10 mouse cellular contexts compared by ENCODE assay signal in genomic region chr17:17849906-17850712, GRCm38 (mm10). TPM values are rescaled to one million over a fixed set of nuclear protein-coding genes. Genes with fewer than 3 reads are reported as not detected.
DNase-seq lines count a peak whose midpoint lies in the region; ATAC-seq lines count a peak whose summit lies in the region.
"Had no signal": no experiment of that assay in that cellular context is flagged by ENCODE, and none has a peak within 500 bp of the region (broad histone marks: within the 10 kb centered on the region; RNA-seq: fewer than 3 reads in every experiment).

No protein-coding gene starts in this region.

- peaks cover 22% of the 10 kb centered on the region for H3K36me3 ChIP-seq in limb, embryonic 10.5 days
- H3K36me3 ChIP-seq in stomach, embryonic 16.5 days (ENCODE audit: control insufficient read depth, insufficient read depth, low read length) = no peaks in the 10 kb centered on the region

- no peak overlapping the region for H3K27ac ChIP-seq in limb, embryonic 10.5 days
- H3K27ac ChIP-seq in stomach, embryonic 16.5 days (ENCODE audit: low read length) = no peak overlapping the region

- peaks cover 16% of the 10 kb centered on the region for H3K4me1 ChIP-seq in limb, embryonic 10.5 days
- H3K4me1 ChIP-seq in stomach, embryonic 16.5 days (ENCODE audit: control insufficient read depth, insufficient read depth, low read length) = no peaks in the 10 kb centered on the region

- peak overlapping the region; percentile 27; the same call in 1 of the 2 replicates for H3K4me2 ChIP-seq in stomach, embryonic 16.5 days (ENCODE audit: low read depth, low read length)

- ATAC-seq in stomach, embryonic 16.5 days (ENCODE audit: insufficient read depth, low FRiP score) = peak; percentile 17; the same call in 1 of the 2 replicates
- ATAC-seq in megakaryocyte progenitor cell, adult 5-6 weeks (replicated peaks; ENCODE audit: poor library complexity) = no peak

- H3K27me3 ChIP-seq in limb, embryonic 10.5 days (ENCODE audit: low read depth, poor library complexity, severe bottlenecking) = peaks cover 37% of the 10 kb centered on the region
- H3K27me3 ChIP-seq in stomach, embryonic 16.5 days (ENCODE audit: control insufficient read depth, insufficient read depth, low read length) = no peaks in the 10 kb centered on the region

- H3K9ac ChIP-seq in stomach, embryonic 16.5 days (ENCODE audit: low read length) = no peak overlapping the region

- 15% methylated on average over 55 of the region's 55 CpGs for WGBS in limb, embryonic 10.5 days
- 33% methylated on average over 55 of the region's 55 CpGs for WGBS in stomach, embryonic 16.5 days

- H3K9me3 ChIP-seq in limb, embryonic 10.5 days (replicated peaks) = no peaks in the 10 kb centered on the region
- no peaks in the 10 kb centered on the region for H3K9me3 ChIP-seq in stomach, embryonic 16.5 days (replicated peaks; ENCODE audit: control insufficient read depth, low read length)

- H3K4me3 ChIP-seq in limb, embryonic 10.5 days = peak overlapping the region; percentile 4; the same call in 1 of the 2 replicates
- peak overlapping the region; percentile 5; the same call in 1 of the 2 replicates for H3K4me3 ChIP-seq in stomach, embryonic 16.5 days (replicated peaks; ENCODE audit: low read length)
- H3K4me3 ChIP-seq: myocyte had no signal

- peak; percentile 17 to 31 for DNase-seq in cerebellum, postnatal 25 days
- no peak for DNase-seq in cerebellum, adult 18-20 months
- peak; percentile 33 for DNase-seq in right cerebral cortex, postnatal 14 days
- no peak for DNase-seq in right cerebral cortex, postnatal 25 days
- DNase-seq in limb, embryonic 10.5 days (ENCODE audit: low spot score) = no peak
- no peak for DNase-seq in thymus, postnatal 4 days

RNA-seq across cellular contexts. Expression of gene Has1, which starts 4.9 kb away (rescaled TPM):
- polyA plus RNA-seq in limb, embryonic 10.5 days (2016; fragmentation: Nextera tagmentation; extraction: Ambion mirVana) = 1.2 and 2.1 TPM in 2 replicates
- 0.88 and 0.94 TPM in 2 replicates for polyA plus RNA-seq in stomach, embryonic 16.5 days (2015; fragmentation: Nextera tagmentation; extraction: Ambion mirVana)
- total RNA-seq in megakaryocyte progenitor cell, adult 5-6 weeks (2015) = not detected in 2 replicates
- total RNA-seq in megakaryocyte progenitor cell, adult 5-6 weeks (2017) = not detected in 2 replicates

RNA-seq across cellular contexts. Expression of gene Spaca6, which starts 23.2 kb away (rescaled TPM):
- 55.0 and 75.1 TPM in 2 replicates for polyA plus RNA-seq in limb, embryonic 10.5 days (2016; fragmentation: Nextera tagmentation; extraction: Ambion mirVana)
- polyA plus RNA-seq in stomach, embryonic 16.5 days (2015; fragmentation: Nextera tagmentation; extraction: Ambion mirVana) = 27.5 and 29.8 TPM in 2 replicates
- total RNA-seq in megakaryocyte progenitor cell, adult 5-6 weeks (2015) = 1.1 and 3.4 TPM in 2 replicates
- 1.0 and 1.5 TPM in 2 replicates for total RNA-seq in megakaryocyte progenitor cell, adult 5-6 weeks (2017)

RNA-seq across cellular contexts. Expression of gene Fpr1, which starts 33.6 kb away (rescaled TPM):
- polyA plus RNA-seq in limb, embryonic 10.5 days (2016; fragmentation: Nextera tagmentation; extraction: Ambion mirVana) = not detected in 2 replicates
- polyA plus RNA-seq in stomach, embryonic 16.5 days (2015; fragmentation: Nextera tagmentation; extraction: Ambion mirVana) = 2.0 and 2.8 TPM in 2 replicates
- total RNA-seq in megakaryocyte progenitor cell, adult 5-6 weeks (2015) = 1.8 and 2.3 TPM in 2 replicates
- 1.4 and 1.5 TPM in 2 replicates for total RNA-seq in megakaryocyte progenitor cell, adult 5-6 weeks (2017)
- polyA plus RNA-seq: myocyte had no signal

RNA-seq across cellular contexts. Expression of gene Fpr2, which starts 37.5 kb away (rescaled TPM):
- 0.16 TPM in 1 of 2 replicates, not detected in the other for polyA plus RNA-seq in limb, embryonic 10.5 days (2016; fragmentation: Nextera tagmentation; extraction: Ambion mirVana)
- 1.1 and 2.2 TPM in 2 replicates for polyA plus RNA-seq in stomach, embryonic 16.5 days (2015; fragmentation: Nextera tagmentation; extraction: Ambion mirVana)
- 12.1 and 17.4 TPM in 2 replicates for total RNA-seq in megakaryocyte progenitor cell, adult 5-6 weeks (2015)
- total RNA-seq in megakaryocyte progenitor cell, adult 5-6 weeks (2017) = 3.3 and 4.9 TPM in 2 replicates
- polyA plus RNA-seq: myocyte had no signal

RNA-seq across cellular contexts. Expression of gene Fpr3, which starts 37.5 kb away (rescaled TPM):
- not detected in 2 replicates for polyA plus RNA-seq in limb, embryonic 10.5 days (2016; fragmentation: Nextera tagmentation; extraction: Ambion mirVana)
- polyA plus RNA-seq in stomach, embryonic 16.5 days (2015; fragmentation: Nextera tagmentation; extraction: Ambion mirVana) = not detected in 2 replicates
- total RNA-seq in megakaryocyte progenitor cell, adult 5-6 weeks (2015) = not detected in 2 replicates
- total RNA-seq in megakaryocyte progenitor cell, adult 5-6 weeks (2017) = not detected in 2 replicates
- polyA plus RNA-seq: myocyte; urinary bladder, adult 2 months had no signal

Comparison
In these comparisons a context has a peak if more than half of its experiments do, and no peak if none do; other contexts are left out.
1. DNase-seq: peak in cerebellum, postnatal 25 days (2 of 2) and right cerebral cortex, postnatal 14 days (single experiment); none in cerebellum, adult 18-20 months (0 of 2), right cerebral cortex, postnatal 25 days (single experiment), limb, embryonic 10.5 days (single experiment) and thymus, postnatal 4 days (single experiment).